In the genomic region with DNA sequence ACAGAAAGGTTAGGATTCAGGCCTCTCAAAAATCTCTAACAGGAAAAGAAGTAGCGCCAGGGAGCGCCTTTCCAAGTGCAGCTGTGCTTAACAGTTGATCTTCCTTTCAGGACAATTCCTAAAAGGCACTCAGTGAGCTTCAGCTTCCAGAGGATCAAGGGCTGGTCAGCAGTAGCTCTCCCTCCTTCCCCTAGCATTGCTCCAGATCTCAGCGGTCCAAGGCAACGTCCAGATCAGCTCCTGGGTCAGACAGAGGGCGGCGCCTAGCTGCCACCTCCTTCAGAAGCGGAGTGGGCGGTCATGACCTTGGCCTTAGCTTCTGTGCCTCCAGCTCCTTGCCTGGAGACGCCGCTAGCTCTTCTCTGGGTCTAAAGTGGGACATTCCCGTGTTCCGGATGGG, we compare ENCODE assay signal across 9 mouse cellular contexts. TPM values are rescaled to one million over a fixed set of nuclear protein-coding genes. Genes with fewer than 3 reads are reported as not detected.
DNase-seq lines count a peak whose midpoint lies in the region; TF ChIP-seq lines count a peak whose summit lies in the region.
"Had no signal": no experiment of that assay in that cellular context is flagged by ENCODE, and none has a peak within 500 bp of the region (broad histone marks: within the 10 kb centered on the region; RNA-seq: fewer than 3 reads in every experiment).

No protein-coding gene starts in this region.

- peak overlapping the region; percentile 9; the same call in 1 of the 2 replicates for H3K4me3 ChIP-seq in layer of hippocampus, adult 2 months

- DNase-seq in layer of hippocampus, adult 2 months (ENCODE audit: low spot score in 2 of 2) = no peak
- DNase-seq in layer of hippocampus, adult 18-20 months (ENCODE audit: low spot score in 2 of 2) = no peak
- peak; percentile 78 for DNase-seq in adrenal gland, postnatal 25 days
- peak; percentile 76 for DNase-seq in heart, adult 8-10 months (ENCODE audit: low spot score)
- peak; percentile 86 for DNase-seq in kidney, postnatal 36 days
- peak; percentile 74 for DNase-seq in testis, postnatal 10 days (ENCODE audit: low spot score)
- DNase-seq in layer of hippocampus, adult 8-10 months (ENCODE audit: low spot score in 2 of 2) = no peak
- no peak for DNase-seq in T-cell, adult 2 months (ENCODE audit: low spot score)

- peak overlapping the region; percentile 91 for H3K27ac ChIP-seq in layer of hippocampus, adult 2 months

- no peak for TF ChIP-seq CTCF in layer of hippocampus, adult 2 months (conservative IDR thresholded peaks at IDR 0.05)

RNA-seq across cellular contexts. Expression of gene Nfia, which starts 18.3 kb away (rescaled TPM):
- 100 to 1,000 TPM; 113 to 115 TPM for total RNA-seq in layer of hippocampus, adult 2 months (2021)
- 10 to 100 TPM; 94.5 to 95.9 TPM for total RNA-seq in layer of hippocampus, adult 18-20 months (2021)
- total RNA-seq in adrenal gland, postnatal 25 days (2021) = 166 and 206 TPM in 2 replicates
- total RNA-seq in heart, adult 8-10 months (2022) = 100 to 1,000 TPM; 109 to 137 (median 121) TPM
- total RNA-seq in layer of hippocampus, adult 8-10 months (2022) = 100 to 1,000 TPM in 1 of 4 experiments, 10 to 100 TPM in 3; 94.9 to 110 (median 97.8) TPM

RNA-seq across cellular contexts. Expression of gene E130114P18Rik, which starts 23.6 kb away (rescaled TPM):
- 1 to 10 TPM; 7.1 to 7.9 TPM for total RNA-seq in layer of hippocampus, adult 2 months (2021)
- 1 to 10 TPM; 6.9 to 7.6 TPM for total RNA-seq in layer of hippocampus, adult 18-20 months (2021)
- 1.1 TPM in 1 of 2 replicates, not detected in the other for total RNA-seq in adrenal gland, postnatal 25 days (2021)
- under 1 TPM in 2 of 4 experiments, not detected in 2; 0.23 to 0.41 TPM for total RNA-seq in heart, adult 8-10 months (2022)
- total RNA-seq in layer of hippocampus, adult 8-10 months (2022) = 1 to 10 TPM; 6.7 to 9.3 (median 7.9) TPM
- total RNA-seq: ES-E14 had no signal

Comparison
In these comparisons a context has a peak if more than half of its experiments do, and no peak if none do; other contexts are left out.
1. DNase-seq: peak in adrenal gland, postnatal 25 days (single experiment), heart, adult 8-10 months (single experiment), kidney, postnatal 36 days (2 of 2) and testis, postnatal 10 days (single experiment); none in layer of hippocampus, adult 2 months (0 of 2), layer of hippocampus, adult 18-20 months (0 of 2), layer of hippocampus, adult 8-10 months (0 of 2) and T-cell, adult 2 months (single experiment).